Mouse (Mus musculus): ENCODE measurements at regions not wholly inside any gene's neighbourhood (a gene's known extent, or its start where the extent isn't known, plus 50 kb on each side); places are given as distances from the start of the nearest gene placed in this dataset.

- DNase-seq (ENCODE audit: low spot score), result no peak
Measured at GRCm38 (mm10) chr16:87783561-87784304, 85.0 kb downstream of the Bach1 start.

GRCm38 (mm10) chr16:87784405-87784994 is 85.8 kb downstream of the Bach1 start:
- DNase-seq (ENCODE audit: low spot score), result no peak

GRCm38 (mm10) chr16:87789539-87789938 is 90.8 kb downstream of the Bach1 start:
- DNase-seq (ENCODE audit: low spot score), result no peak

- DNase-seq (ENCODE audit: low spot score), result no peak
Measured at GRCm38 (mm10) chr16:87789957-87790356, 91.2 kb downstream of the Bach1 start.

DNA sequence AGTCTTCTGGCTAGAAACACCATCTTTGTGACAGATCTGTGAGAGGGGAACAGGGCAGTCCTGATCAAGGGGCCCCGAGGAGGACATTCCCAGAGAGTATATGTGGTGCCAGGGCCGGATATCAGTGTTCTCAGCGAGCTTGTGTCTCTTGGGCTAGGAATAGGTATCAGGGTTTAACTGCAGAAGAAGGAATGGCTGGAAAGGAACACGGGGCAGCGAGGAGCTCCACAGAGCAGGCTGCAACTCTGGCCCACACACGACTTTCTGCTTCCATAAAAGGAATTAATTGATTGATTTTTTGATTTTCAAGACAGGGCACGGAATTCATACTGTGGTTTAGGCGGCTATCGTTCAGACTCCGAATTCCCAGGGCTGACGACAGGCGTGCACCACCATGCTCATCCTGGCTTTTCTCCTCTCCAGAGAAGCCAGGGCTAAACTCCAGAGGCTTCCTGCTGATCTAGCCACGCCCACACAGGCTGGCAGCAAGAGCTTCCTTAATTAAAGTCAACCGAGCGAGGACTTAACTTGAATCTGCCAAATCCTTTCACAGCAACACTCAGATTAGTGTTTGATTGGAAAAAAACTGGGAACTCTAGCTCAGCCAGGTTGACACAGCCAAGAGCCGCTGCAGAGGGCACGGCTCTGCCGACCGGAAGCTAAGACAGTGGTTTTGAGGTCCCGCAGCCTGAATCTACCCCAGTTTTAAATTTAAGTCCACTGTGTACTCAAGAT is 97.9 kb downstream of the Bach1 start:
- DNase-seq (ENCODE audit: low spot score), result peak; percentile 7

DNA sequence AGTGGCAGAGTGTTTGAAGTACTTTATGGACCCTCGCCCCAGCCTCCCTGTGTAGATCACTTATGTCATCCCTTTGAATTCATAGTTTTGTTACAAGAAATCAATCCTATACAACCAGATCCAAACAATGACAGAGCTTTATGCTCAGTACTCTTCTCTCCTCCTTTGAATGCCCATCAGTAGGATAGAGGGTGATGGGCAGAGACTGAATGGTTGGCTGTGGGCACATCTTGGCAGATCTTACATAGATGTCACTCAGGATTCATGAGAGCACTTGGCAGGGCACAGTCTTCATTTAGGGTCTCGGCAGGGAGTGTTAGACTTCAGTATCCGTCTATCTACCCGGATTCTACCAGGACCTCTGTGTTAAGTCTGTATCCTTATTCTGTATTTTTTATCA is 103.6 kb downstream of the Bach1 start:
- DNase-seq (ENCODE audit: low spot score), result no peak

DNA sequence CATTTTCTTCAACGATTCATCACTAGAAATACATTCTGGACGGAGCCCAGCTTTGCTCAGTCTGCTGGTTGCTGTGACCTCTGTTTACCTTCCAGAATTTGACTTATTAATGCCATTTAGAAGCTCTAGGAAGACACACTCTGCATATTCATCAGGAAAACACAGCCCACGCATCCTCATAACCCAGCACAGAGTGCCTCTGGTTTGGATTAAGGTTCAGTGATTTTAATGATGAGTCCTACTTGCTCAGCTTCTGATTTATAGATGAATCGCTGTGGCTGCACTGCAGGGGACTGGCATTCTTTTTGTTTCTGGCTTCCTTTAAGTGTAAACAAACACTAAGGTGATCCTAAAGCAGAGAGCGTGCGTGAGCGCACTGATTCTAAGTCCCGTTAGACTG is 118.8 kb downstream of the Bach1 start:
- DNase-seq (ENCODE audit: low spot score), result no peak

- no peak for DNase-seq (ENCODE audit: low spot score)
Measured at GRCm38 (mm10) chr16:87834296-87834695, 135.6 kb downstream of the Bach1 start.

DNA sequence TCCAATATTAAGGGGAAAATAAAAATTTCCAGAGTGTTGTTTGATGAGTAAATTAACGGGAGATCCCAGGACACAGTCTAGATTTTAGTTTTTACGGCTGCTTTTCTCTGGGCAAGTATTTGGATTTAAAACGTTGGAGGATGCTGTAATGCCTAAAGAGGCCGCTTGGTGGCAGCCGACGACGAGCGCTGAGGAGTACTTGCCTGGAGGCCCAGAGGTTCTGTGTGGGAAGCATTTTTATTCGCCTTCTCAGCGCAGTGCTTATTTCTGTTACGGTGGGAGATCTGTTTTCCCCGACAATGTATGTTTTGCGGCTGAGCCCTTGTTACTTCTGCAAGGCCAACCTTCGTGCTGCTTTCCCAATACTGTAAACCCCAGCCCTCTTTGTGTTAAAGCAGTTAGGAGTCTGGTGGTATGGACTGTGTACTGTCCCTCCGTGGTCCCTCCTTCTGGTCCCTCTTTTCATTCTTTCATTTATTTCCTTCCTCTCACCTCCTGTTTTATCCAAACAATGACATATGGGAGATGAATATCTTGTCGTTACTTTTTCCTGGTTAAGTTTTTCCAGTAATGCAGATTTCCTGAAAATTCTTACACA is 142.3 kb downstream of the Bach1 start:
- peak; percentile 40 for DNase-seq (ENCODE audit: low spot score)
